Mouse (Mus musculus): ENCODE measurements around the gene Gtpbp3.
A peak's percentile ranks its signal among the peaks of the same experiment; 100 is the strongest.

The Gtpbp3 gene

GRCm38 (mm10) chr8:71537028-71537867, 49.3 kb downstream of the Gtpbp3 start, which contains the start of gene Bst2:
Gene Bst2 (minus strand): TSS chr8:71537456.
- DNase-seq: no peak

GRCm38 (mm10) chr8:71542632-71543343, 54.9 kb downstream of the Gtpbp3 start, which contains the start of gene Mvb12a:
Gene Mvb12a (plus strand): TSS chr8:71542922.
- peak; percentile 95 for DNase-seq

GRCm38 (mm10) chr8:71543755-71544154, 55.9 kb downstream of the Gtpbp3 start:
- DNase-seq: no peak

- DNase-seq: no peak
Observed at GRCm38 (mm10) chr8:71545053-71545452, 57.1 kb downstream of the Gtpbp3 start.

GRCm38 (mm10) chr8:71547590-71547989, 59.7 kb downstream of the Gtpbp3 start:
- no peak for DNase-seq
